16 mouse cellular contexts compared by ENCODE assay signal in the genomic region with DNA sequence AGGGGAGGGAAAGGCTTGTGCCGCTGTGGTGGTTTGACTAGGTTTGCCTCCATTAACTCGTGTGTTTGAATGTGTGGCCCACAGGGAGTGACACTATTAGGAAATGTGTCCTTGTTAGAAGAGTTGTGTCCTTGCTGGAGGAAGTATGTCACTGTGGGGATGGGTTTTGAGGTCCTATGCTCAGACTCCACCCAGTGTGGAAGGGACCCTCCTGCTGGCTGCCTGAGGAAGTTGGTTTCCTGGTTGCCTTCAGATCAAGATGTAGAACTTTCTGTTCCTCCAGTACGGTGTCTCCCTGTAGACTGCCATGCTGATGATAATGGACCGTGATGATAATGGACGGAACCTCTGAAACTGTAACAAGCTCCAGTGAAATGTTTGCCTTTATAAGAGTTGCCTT.
"Had no signal": no experiment of that assay in that cellular context is flagged by ENCODE, and none has a peak within 500 bp of the region (broad histone marks: within the 10 kb centered on the region; RNA-seq: fewer than 3 reads in every experiment).

No protein-coding gene starts in this region.

- DNase-seq: gastrocnemius, postnatal 14 days; gastrocnemius, postnatal 36 days; heart, adult 18-20 months; heart, postnatal 10 days; heart, postnatal 4 days; kidney, adult 18-20 months; kidney, adult 8-10 months; kidney, postnatal 10 days; kidney, postnatal 25 days; kidney, postnatal 4 days; layer of hippocampus, adult 9-11 months; liver had no signal

- ATAC-seq: hindbrain, embryonic 16.5 days; inflammation-experienced regulatory T-cells, adult 6 months; intestine, embryonic 15.5 days; intestine, postnatal 0 days had no signal
